Mouse (Mus musculus): Measurements from ENCODE around the gene Kctd14.

DNA sequence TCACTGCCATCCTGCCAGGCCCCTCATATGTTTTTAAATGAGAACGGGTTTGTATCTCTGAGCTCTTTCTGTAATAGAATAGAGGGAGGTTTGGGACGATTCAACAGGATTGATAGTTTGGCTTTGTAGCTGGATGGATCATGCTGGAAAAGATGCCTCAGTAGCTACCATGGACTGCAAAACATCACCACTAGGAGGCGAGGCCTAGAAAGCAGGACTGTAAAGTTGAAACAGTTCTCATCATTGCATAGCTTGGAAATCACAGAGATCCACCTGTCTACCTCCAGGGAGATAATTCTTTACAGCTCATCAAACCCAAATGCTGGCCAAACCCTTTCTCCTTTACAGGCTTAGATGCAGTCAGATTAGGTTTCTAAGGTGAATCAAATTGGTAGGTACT lies 39.5 kb upstream of the Kctd14 start:
- TF ChIP-seq POLR2A (IDR thresholded peaks at IDR 0.05; ENCODE audit: low read depth, low read length) (no peak), CTCF (IDR thresholded peaks at IDR 0.05; ENCODE audit: borderline replicate concordance, insufficient read depth, low read length) (no peak)

Measured in embryonic fibroblast, embryonic 13.5 days (primary cell).